Mouse (Mus musculus): ENCODE results near the gene Gm4070. TPM values are rescaled to one million over a fixed set of nuclear protein-coding genes. Genes with fewer than 3 reads are reported as not detected.
"Not testable (repeated sequence)": the region's sequence is repeated elsewhere in the genome, so short reads cannot be mapped to it uniquely, and the experiment has no call there.

Gm4070 gene
- 4.3 and 5.9 TPM in 2 replicates for polyA plus RNA-seq (2012; rRNA removed)

GRCm38 (mm10) chr7:105953812-105954211, at the start of gene Gm4070:
Gene Gm4070 (minus strand): TSS chr7:105953967.
- WGBS = 10% methylated on average over 1 of the region's 1 CpGs
- not testable (repeated sequence) for H3K4me1 ChIP-seq (ENCODE audit: control insufficient read depth, insufficient read depth, low read length); DNase-seq; H3K4me3 ChIP-seq (replicated peaks; ENCODE audit: extremely low read depth, low read depth, low read length)

DNA sequence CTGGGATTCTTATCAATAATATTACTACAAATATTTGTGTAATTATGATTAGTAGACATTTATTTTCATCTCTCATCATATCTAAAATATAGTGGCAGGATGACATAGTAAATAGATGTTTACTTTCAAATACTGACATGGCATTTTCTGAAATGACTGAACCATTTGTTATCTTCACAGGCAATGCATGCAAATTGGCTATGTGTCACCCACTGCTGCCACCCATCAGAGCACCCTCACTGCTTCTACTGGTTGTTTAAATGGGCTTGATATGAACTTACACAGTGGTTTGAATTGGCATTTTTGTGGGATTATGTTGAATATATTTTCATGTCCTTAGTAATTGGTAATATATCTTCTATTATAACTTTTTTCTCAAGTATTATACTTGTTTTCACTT, 773 bp upstream of the Gm4070 start:
- not testable (repeated sequence) for H3K4me3 ChIP-seq (replicated peaks; ENCODE audit: extremely low read depth, low read depth, low read length); DNase-seq; H3K4me1 ChIP-seq (ENCODE audit: control insufficient read depth, insufficient read depth, low read length)

GRCm38 (mm10) chr7:105952408-105952807, 1.4 kb downstream of the Gm4070 start:
- not testable (repeated sequence) for H3K4me3 ChIP-seq (replicated peaks; ENCODE audit: extremely low read depth, low read depth, low read length); H3K4me1 ChIP-seq (ENCODE audit: control insufficient read depth, insufficient read depth, low read length); DNase-seq
- no CpG with 5 or more reads among the region's 5 CpGs for WGBS

DNA sequence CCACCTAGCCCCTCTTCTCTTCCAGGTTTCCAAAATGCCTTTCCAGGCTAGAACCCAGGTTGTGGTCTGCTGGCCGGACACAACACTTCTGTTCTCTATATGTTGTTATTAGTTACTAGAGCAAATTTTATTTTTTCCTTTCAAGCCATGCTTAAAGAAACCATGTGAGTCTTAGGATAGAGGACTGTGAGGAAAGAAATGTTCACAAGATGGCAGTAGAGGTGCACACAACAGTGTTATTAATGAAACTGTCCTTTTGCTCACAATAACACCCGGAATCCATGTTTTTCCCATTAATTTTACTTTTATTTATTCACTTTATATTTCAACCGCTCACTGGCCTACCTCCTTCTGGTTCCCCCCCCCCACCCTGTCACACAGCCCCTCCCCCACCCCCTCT, 8.5 kb downstream of the Gm4070 start:
- H3K4me3 ChIP-seq (replicated peaks; ENCODE audit: extremely low read depth, low read depth, low read length); H3K4me1 ChIP-seq (ENCODE audit: control insufficient read depth, insufficient read depth, low read length); DNase-seq: not testable (repeated sequence)
- no CpG with 5 or more reads among the region's 3 CpGs for WGBS

GRCm38 (mm10) chr7:105932132-105932531, 21.6 kb downstream of the Gm4070 start:
- not testable (repeated sequence) for H3K4me1 ChIP-seq (ENCODE audit: control insufficient read depth, insufficient read depth, low read length); H3K4me3 ChIP-seq (replicated peaks; ENCODE audit: extremely low read depth, low read depth, low read length); DNase-seq
- no CpG with 5 or more reads among the region's 1 CpGs for WGBS

DNA sequence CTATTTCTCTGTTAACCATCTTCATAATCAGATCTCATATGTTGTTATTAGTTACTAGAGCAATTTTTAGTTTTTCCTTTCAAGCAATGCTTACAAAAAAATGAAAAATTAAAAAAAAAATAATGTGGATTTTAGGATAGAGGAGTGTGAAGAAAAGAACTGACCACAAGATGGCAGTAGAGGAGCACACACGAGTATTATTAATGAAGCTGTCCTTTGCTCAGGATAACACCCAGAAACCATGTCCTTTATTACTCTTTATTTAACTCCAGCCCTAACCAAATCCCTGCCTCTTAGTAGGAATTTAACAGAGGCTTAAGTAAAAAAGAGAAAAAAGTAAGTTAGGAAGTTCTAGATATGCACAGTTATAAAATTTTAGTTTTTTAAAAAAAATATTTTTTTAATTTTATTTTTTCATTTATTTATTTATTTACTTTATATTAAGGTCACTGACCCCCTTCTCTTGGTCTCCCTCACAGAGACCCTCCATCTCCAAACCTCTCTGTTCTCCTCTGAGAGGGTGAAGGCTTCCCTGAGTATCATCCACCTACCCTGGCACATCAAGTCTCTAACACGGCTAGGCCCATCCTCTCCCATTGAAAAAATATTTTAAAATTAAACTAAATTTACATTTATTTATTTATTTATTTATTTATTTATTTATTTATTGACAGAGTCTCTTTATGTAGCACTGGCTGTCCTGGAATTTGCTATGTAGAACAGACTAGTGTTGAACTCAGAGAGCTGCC, 70.0 kb downstream of the Gm4070 start:
- H3K4me3 ChIP-seq (replicated peaks; ENCODE audit: extremely low read depth, low read depth, low read length); DNase-seq; H3K4me1 ChIP-seq (ENCODE audit: control insufficient read depth, insufficient read depth, low read length): not testable (repeated sequence)
- 100% methylated on average over 1 of the region's 2 CpGs for WGBS

GRCm38 (mm10) chr7:105879717-105880484, 73.9 kb downstream of the Gm4070 start:
- H3K4me3 ChIP-seq (replicated peaks; ENCODE audit: extremely low read depth, low read depth, low read length); DNase-seq; H3K4me1 ChIP-seq (ENCODE audit: control insufficient read depth, insufficient read depth, low read length): not testable (repeated sequence)
- WGBS = 67% methylated on average over 1 of the region's 2 CpGs

GRCm38 (mm10) chr7:105855718-105856560, 97.8 kb downstream of the Gm4070 start:
- H3K4me3 ChIP-seq (replicated peaks; ENCODE audit: extremely low read depth, low read depth, low read length); H3K4me1 ChIP-seq (ENCODE audit: control insufficient read depth, insufficient read depth, low read length); DNase-seq: not testable (repeated sequence)
- no CpG with 5 or more reads among the region's 2 CpGs for WGBS

Other genes with a start within 250 kb of the Gm4070 start
- 159 and 195 TPM in 2 replicates for gene Ilk, start 217.4 kb downstream of the Gm4070 start, polyA plus RNA-seq (2012; rRNA removed)
- 7.5 and 8.4 TPM in 2 replicates for gene Rrp8, start 216.6 kb downstream of the Gm4070 start, polyA plus RNA-seq (2012; rRNA removed)
- gene Taf10, start 209.6 kb downstream of the Gm4070 start, polyA plus RNA-seq (2012; rRNA removed) = 276 and 345 TPM in 2 replicates
- 141 and 187 TPM in 2 replicates for gene Tpp1, start 201.7 kb downstream of the Gm4070 start, polyA plus RNA-seq (2012; rRNA removed)
- 13.9 and 14.8 TPM in 2 replicates for gene Dchs1, start 166.3 kb downstream of the Gm4070 start, polyA plus RNA-seq (2012; rRNA removed)
- gene Mrpl17, start 142.9 kb downstream of the Gm4070 start, polyA plus RNA-seq (2012; rRNA removed) = 142 and 172 TPM in 2 replicates